Mouse (Mus musculus) heart, embryonic 14.5 days (tissue): ENCODE data around the gene Gm266. TPM values are rescaled to one million over a fixed set of nuclear protein-coding genes. Genes with fewer than 3 reads are reported as not detected.

ENCODE experiments used
- ATAC-seq: fragments of 200-750 bp; cut with Nextera tagmentation; 2 replicates; pipeline ENCODE4 v1.8.0; 2017; ENCODE audit warnings: low read depth, moderate TSS enrichment; ENCODE audit not compliant: insufficient number of reproducible peaks, insufficient read depth, low FRiP score
- H3K27ac ChIP-seq, 2 experiments: fragments of 200-500 bp in 1 of 2; fragments of 300-500 bp in 1 of 2; sonication (generic) in 1 of 2; replicated peaks in 1 of 2; 2 replicates each; pipeline ENCODE4 v1.5.1; 2012 to 2014; ENCODE audit warnings: low read depth in 2 of 2, low read length in 2 of 2, control low read depth in 1 of 2, mild to moderate bottlenecking in 1 of 2, mixed read lengths in 1 of 2; ENCODE audit not compliant: control insufficient read depth in 1 of 2, insufficient read depth in 1 of 2
- H3K27me3 ChIP-seq: fragments of 300-500 bp; sonication (generic); 2 replicates; pipeline ENCODE4 v1.6.1; 2014; ENCODE audit warnings: mild to moderate bottlenecking, low read length, control low read depth; ENCODE audit not compliant: control insufficient read depth, insufficient read depth
- H3K36me3 ChIP-seq: fragments of 300-500 bp; sonication (generic); 2 replicates; pipeline ENCODE4 v1.6.1; 2014; ENCODE audit warnings: mild to moderate bottlenecking, control low read depth, low read length, mixed read lengths; ENCODE audit not compliant: control insufficient read depth, insufficient read depth
- H3K4me1 ChIP-seq, 2 experiments: fragments of 200-500 bp in 1 of 2; fragments of 300-500 bp in 1 of 2; sonication (generic) in 1 of 2; 2 replicates each; pipeline ENCODE4 v1.6.1; 2012 to 2014; ENCODE audit warnings: low read length in 2 of 2, control low read depth in 1 of 2, mixed read lengths in 1 of 2; ENCODE audit not compliant: control insufficient read depth in 2 of 2, insufficient read depth in 2 of 2
- H3K4me2 ChIP-seq: fragments of 300-500 bp; sonication (generic); 2 replicates; pipeline ENCODE4 v1.6.1; 2014; ENCODE audit warnings: mild to moderate bottlenecking, low read length
- H3K4me3 ChIP-seq, 2 experiments: fragments of 200-500 bp in 1 of 2; fragments of 300-500 bp in 1 of 2; sonication (generic) in 1 of 2; 2 replicates each; pipeline ENCODE4 v1.5.1; 2012 to 2014; ENCODE audit warnings: low read length in 2 of 2, mild to moderate bottlenecking in 2 of 2, control low read depth in 1 of 2, low read depth in 1 of 2, moderate library complexity in 1 of 2; ENCODE audit not compliant: control insufficient read depth in 1 of 2, insufficient read depth in 1 of 2
- H3K9ac ChIP-seq: fragments of 300-500 bp; sonication (generic); 2 replicates; pipeline ENCODE4 v1.6.1; 2014; ENCODE audit warnings: mild to moderate bottlenecking, low read length
- H3K9me3 ChIP-seq: fragments of 300-500 bp; sonication (generic); 2 replicates; pipeline ENCODE4 v1.6.1; 2016; ENCODE audit warnings: low read length, control low read depth; ENCODE audit not compliant: control insufficient read depth
- whole genome bisulfite sequencing: fragments of 180-500 bp; shearing (Covaris S2); extraction: QIAGEN DNeasy Blood & Tissue Kit; methylation state at CpG from one replicate; pipeline ENCODE4 v1.1.7; 2014; 5-methylcytosine and 5-hydroxymethylcytosine counted together
- polyA plus RNA-seq: library from polyadenylated mRNA; unstranded; fragments of >200 nt; fragmentation: Nextera tagmentation; extraction: Ambion mirVana; gene quantifications from 2 replicates; pipeline ENCODE4 v1.2.1, GENCODE M21; 2014

Gm266 gene
- 1.1 and 1.4 TPM in 2 replicates for polyA plus RNA-seq

- H3K36me3 ChIP-seq, result no peaks in the 10 kb centered on the region
- H3K9ac ChIP-seq, result peak within 1 kb of the TSS; percentile 60
- peak within 1 kb of the TSS; percentile 91 for H3K4me2 ChIP-seq
- peaks cover 64% of the 10 kb centered on the region for H3K27me3 ChIP-seq
- H3K27ac ChIP-seq, result no peak within 1 kb of the TSS
- under 1% methylated on average over 54 of the region's 58 CpGs for WGBS
- H3K4me3 ChIP-seq, result peak within 1 kb of the TSS; percentile 48 to 53
- ATAC-seq, result peak; percentile 25; the same call in 1 of the 2 replicates
- H3K4me1 ChIP-seq, result peaks cover 3 to 21% of the 10 kb centered on the region in 2 experiments
- H3K9me3 ChIP-seq, result no peaks in the 10 kb centered on the region
These were observed at the start of gene Gm266 for GRCm38 (mm10) chr12:111485652-111486306. TSS of gene Gm266 (minus strand) at chr12:111485823.

GRCm38 (mm10) chr12:111535281-111535680 is 49.7 kb upstream of the Gm266 start:
- H3K4me3 ChIP-seq, result no peak overlapping the region
- peaks cover 13% of the 10 kb centered on the region for H3K36me3 ChIP-seq
- H3K27ac ChIP-seq, result peak overlapping the region; percentile 32 to 51; a peak in 2 of 4 replicates
- H3K9me3 ChIP-seq, result no peaks in the 10 kb centered on the region
- no peak for ATAC-seq
- H3K4me2 ChIP-seq, result peak overlapping the region; percentile 23
- no peaks in the 10 kb centered on the region for H3K27me3 ChIP-seq
- WGBS, result 43% methylated on average over 6 of the region's 6 CpGs
- peaks cover 5 to 34% of the 10 kb centered on the region in 2 experiments; a peak in 3 of 4 replicates for H3K4me1 ChIP-seq
- H3K9ac ChIP-seq, result no peak overlapping the region

- Histone ChIP-seq H3K27ac (no peak overlapping the region), H3K9me3 (no peaks in the 10 kb centered on the region), H3K27me3 (no peaks in the 10 kb centered on the region), H3K9ac (no peak overlapping the region), H3K4me2 (no peak overlapping the region), H3K4me3 (no peak overlapping the region), H3K4me1 (peaks cover 5 to 22% of the 10 kb centered on the region in 2 experiments; a peak in 3 of 4 replicates), H3K36me3 (no peaks in the 10 kb centered on the region)
- no peak for ATAC-seq
- WGBS, result 61% methylated on average over 11 of the region's 11 CpGs
These were observed 47.6 kb upstream of the Gm266 start for GRCm38 (mm10) chr12:111533096-111533794.

- no peaks in the 10 kb centered on the region for H3K4me1 ChIP-seq
- H3K9ac ChIP-seq, result no peak overlapping the region
- 17% methylated on average over 8 of the region's 8 CpGs for WGBS
- no peak overlapping the region for H3K4me3 ChIP-seq
- no peak overlapping the region for H3K27ac ChIP-seq
- no peaks in the 10 kb centered on the region for H3K9me3 ChIP-seq
- ATAC-seq, result no peak
- no peaks in the 10 kb centered on the region for H3K27me3 ChIP-seq
- H3K36me3 ChIP-seq, result no peaks in the 10 kb centered on the region
- H3K4me2 ChIP-seq, result no peak overlapping the region
These were observed 43.6 kb upstream of the Gm266 start for GRCm38 (mm10) chr12:111529192-111529591.

GRCm38 (mm10) chr12:111527643-111528281 is 42.1 kb upstream of the Gm266 start:
- Histone ChIP-seq H3K27me3 (no peaks in the 10 kb centered on the region), H3K9ac (no peak overlapping the region), H3K4me3 (no peak overlapping the region), H3K9me3 (no peaks in the 10 kb centered on the region), H3K4me1 (no peaks in the 10 kb centered on the region), H3K36me3 (no peaks in the 10 kb centered on the region), H3K27ac (no peak overlapping the region), H3K4me2 (no peak overlapping the region)
- WGBS, result 51% methylated on average over 8 of the region's 8 CpGs
- no peak for ATAC-seq

- Histone ChIP-seq H3K4me2 (no peak overlapping the region), H3K9ac (no peak overlapping the region), H3K9me3 (peaks cover 8% of the 10 kb centered on the region; the same call in 1 of the 2 replicates), H3K27ac (no peak overlapping the region), H3K4me3 (no peak overlapping the region), H3K36me3 (no peaks in the 10 kb centered on the region), H3K4me1 (no peaks in the 10 kb centered on the region), H3K27me3 (no peaks in the 10 kb centered on the region)
- no peak for ATAC-seq
- 85% methylated on average over 3 of the region's 3 CpGs for WGBS
These were observed 39.3 kb upstream of the Gm266 start for GRCm38 (mm10) chr12:111524883-111525282.

GRCm38 (mm10) chr12:111524469-111524868 is 38.8 kb upstream of the Gm266 start:
- no peak overlapping the region for H3K27ac ChIP-seq
- H3K4me2 ChIP-seq, result no peak overlapping the region
- peaks cover 8% of the 10 kb centered on the region; the same call in 1 of the 2 replicates for H3K9me3 ChIP-seq
- H3K36me3 ChIP-seq, result no peaks in the 10 kb centered on the region
- WGBS, result 55% methylated on average over 1 of the region's 1 CpGs
- H3K4me3 ChIP-seq, result no peak overlapping the region
- no peaks in the 10 kb centered on the region for H3K27me3 ChIP-seq
- no peak overlapping the region for H3K9ac ChIP-seq
- ATAC-seq, result no peak
- H3K4me1 ChIP-seq, result no peaks in the 10 kb centered on the region
